Mouse (Mus musculus) intestine, embryonic 14.5 days (tissue): ENCODE measurements around the gene Myo7a. TPM values are rescaled to one million over a fixed set of nuclear protein-coding genes. Genes with fewer than 3 reads are reported as not detected.

Source experiments
- ATAC-seq: fragments of 200-750 bp; cut with Nextera tagmentation; replicated peaks from 2 replicates; pipeline ENCODE4 v1.8.0; 2017; ENCODE audit warnings: low read depth, moderate number of reproducible peaks, moderate TSS enrichment, moderate library complexity; ENCODE audit not compliant: low FRiP score, low TSS enrichment
- DNase-seq: peaks from one replicate; pipeline ENCODE4 v3.0.0-alpha.2; 2018; ENCODE audit warnings: low spot score
- H3K27ac ChIP-seq: fragments of 300-500 bp; sonication (generic); 2 replicates; pipeline ENCODE4 v1.5.1; 2014; ENCODE audit warnings: low read depth, mild to moderate bottlenecking, control low read depth
- H3K27me3 ChIP-seq: fragments of 300-500 bp; sonication (generic); replicated peaks from 2 replicates; pipeline ENCODE4 v1.6.1; 2014; ENCODE audit warnings: low read length, control low read depth; ENCODE audit not compliant: control insufficient read depth, insufficient read depth
- H3K36me3 ChIP-seq: fragments of 300-500 bp; sonication (generic); 2 replicates; pipeline ENCODE4 v1.6.1; 2014; ENCODE audit warnings: low read length, control low read depth; ENCODE audit not compliant: control insufficient read depth, insufficient read depth
- H3K4me1 ChIP-seq: fragments of 300-500 bp; sonication (generic); replicated peaks from 2 replicates; pipeline ENCODE4 v1.6.1; 2014; ENCODE audit warnings: low read length, control low read depth, mixed read lengths; ENCODE audit not compliant: control insufficient read depth, insufficient read depth
- H3K4me2 ChIP-seq: fragments of 300-500 bp; sonication (generic); 2 replicates; pipeline ENCODE4 v1.6.1; 2014; ENCODE audit warnings: low read length
- H3K4me3 ChIP-seq: fragments of 300-500 bp; sonication (generic); 2 replicates; pipeline ENCODE4 v1.5.1; 2014; ENCODE audit warnings: low read depth, low read length, control low read depth, mixed read lengths
- H3K9ac ChIP-seq: fragments of 300-500 bp; sonication (generic); 2 replicates; pipeline ENCODE4 v1.6.1; 2014; ENCODE audit warnings: mild to moderate bottlenecking, low read length
- H3K9me3 ChIP-seq: fragments of 300-500 bp; sonication (generic); 2 replicates; pipeline ENCODE4 v1.6.1; 2016; ENCODE audit warnings: low read length, control low read depth; ENCODE audit not compliant: control insufficient read depth
- WGBS: fragments of 180-500 bp; shearing (Covaris S2); extraction: QIAGEN DNeasy Blood & Tissue Kit; methylation state at CpG from one replicate; pipeline ENCODE4 v1.1.7; 2014; 5-methylcytosine and 5-hydroxymethylcytosine counted together
- polyA plus RNA-seq: library from polyadenylated mRNA; unstranded; fragments of >200 nt; fragmentation: Nextera tagmentation; extraction: Ambion mirVana; gene quantifications from 2 replicates; pipeline ENCODE4 v1.2.1, GENCODE M21; 2014

Myo7a gene
- polyA plus RNA-seq, 1 experiment from 2014 or later, result 17.2 TPM

GRCm38 (mm10) chr7:98146447-98146845, 27.1 kb upstream of the Myo7a start:
- H3K4me2 ChIP-seq, result no peak overlapping the region
- no peaks in the 10 kb centered on the region for H3K36me3 ChIP-seq
- 72% methylated on average over 8 of the region's 8 CpGs for WGBS
- no peak overlapping the region for H3K9ac ChIP-seq
- DNase-seq, result no peak
- no peaks in the 10 kb centered on the region for H3K9me3 ChIP-seq
- no peak for ATAC-seq
- H3K27me3 ChIP-seq, result no peaks in the 10 kb centered on the region
- H3K27ac ChIP-seq, result no peak overlapping the region
- H3K4me3 ChIP-seq, result no peak overlapping the region
- 0 out of 2 replicates have a peak, but pooled peaks cover 5% of the 10 kb centered on the region for H3K4me1 ChIP-seq

GRCm38 (mm10) chr7:98145842-98146446, 26.6 kb upstream of the Myo7a start:
- no peaks in the 10 kb centered on the region for H3K9me3 ChIP-seq
- no peak overlapping the region for H3K27ac ChIP-seq
- H3K4me2 ChIP-seq, result no peak overlapping the region
- H3K27me3 ChIP-seq, result no peaks in the 10 kb centered on the region
- 0 out of 2 replicates have a peak, but pooled peaks cover 5% of the 10 kb centered on the region for H3K4me1 ChIP-seq
- ATAC-seq (no peak), DNase-seq (no peak)
- no peaks in the 10 kb centered on the region for H3K36me3 ChIP-seq
- no peak overlapping the region for H3K9ac ChIP-seq
- WGBS, result 89% methylated on average over 12 of the region's 12 CpGs
- H3K4me3 ChIP-seq, result no peak overlapping the region

- H3K4me2 ChIP-seq, result no peak within 1 kb of the TSS
- DNase-seq, result no peak
- 0 out of 2 replicates have a peak, but pooled peaks cover 5% of the 10 kb centered on the region for H3K4me1 ChIP-seq
- H3K27me3 ChIP-seq, result no peaks in the 10 kb centered on the region
- no peaks in the 10 kb centered on the region for H3K9me3 ChIP-seq
- no peaks in the 10 kb centered on the region for H3K36me3 ChIP-seq
- no peak within 1 kb of the TSS for H3K27ac ChIP-seq
- WGBS, result 87% methylated on average over 5 of the region's 5 CpGs
- no peak for ATAC-seq
- no peak within 1 kb of the TSS for H3K9ac ChIP-seq
- no peak within 1 kb of the TSS for H3K4me3 ChIP-seq
Measured at GRCm38 (mm10) chr7:98145402-98145801, 26.1 kb upstream of the Myo7a start, which contains the start of gene Omp. Omp (minus strand) TSS chr7:98145502.

- H3K27ac ChIP-seq, result no peak overlapping the region
- no peak for ATAC-seq
- H3K36me3 ChIP-seq, result no peaks in the 10 kb centered on the region
- H3K9me3 ChIP-seq, result no peaks in the 10 kb centered on the region
- H3K9ac ChIP-seq, result no peak overlapping the region
- peaks cover 8% of the 10 kb centered on the region for H3K4me1 ChIP-seq
- no peak for DNase-seq
- WGBS, result 79% methylated on average over 3 of the region's 3 CpGs
- H3K4me2 ChIP-seq, result no peak overlapping the region
- no peak overlapping the region for H3K4me3 ChIP-seq
- no peaks in the 10 kb centered on the region for H3K27me3 ChIP-seq
Measured at GRCm38 (mm10) chr7:98142648-98143047, 23.3 kb upstream of the Myo7a start.

- H3K9ac ChIP-seq, result no peak overlapping the region
- no peaks in the 10 kb centered on the region for H3K36me3 ChIP-seq
- H3K27ac ChIP-seq, result no peak overlapping the region
- ATAC-seq, result no peak
- WGBS, result 71% methylated on average over 8 of the region's 8 CpGs
- no peak overlapping the region for H3K4me2 ChIP-seq
- H3K4me1 ChIP-seq, result peaks cover 8% of the 10 kb centered on the region
- H3K9me3 ChIP-seq, result no peaks in the 10 kb centered on the region
- no peaks in the 10 kb centered on the region for H3K27me3 ChIP-seq
- DNase-seq, result no peak
- H3K4me3 ChIP-seq, result no peak overlapping the region
Measured at GRCm38 (mm10) chr7:98142247-98142646, 22.9 kb upstream of the Myo7a start.

- H3K9ac ChIP-seq, result no peak overlapping the region
- DNase-seq, result no peak
- H3K4me1 ChIP-seq, result peaks cover 8% of the 10 kb centered on the region
- H3K4me3 ChIP-seq, result no peak overlapping the region
- no peaks in the 10 kb centered on the region for H3K9me3 ChIP-seq
- no peaks in the 10 kb centered on the region for H3K27me3 ChIP-seq
- WGBS, result 57% methylated on average over 3 of the region's 3 CpGs
- ATAC-seq, result no peak
- H3K36me3 ChIP-seq, result no peaks in the 10 kb centered on the region
- H3K27ac ChIP-seq, result no peak overlapping the region
- H3K4me2 ChIP-seq, result no peak overlapping the region
Measured at GRCm38 (mm10) chr7:98141206-98141605, 21.9 kb upstream of the Myo7a start.

GRCm38 (mm10) chr7:98140597-98140996, 21.3 kb upstream of the Myo7a start:
- no peak overlapping the region for H3K27ac ChIP-seq
- H3K4me2 ChIP-seq, result no peak overlapping the region
- H3K4me3 ChIP-seq, result no peak overlapping the region
- H3K27me3 ChIP-seq, result no peaks in the 10 kb centered on the region
- no peaks in the 10 kb centered on the region for H3K9me3 ChIP-seq
- no peaks in the 10 kb centered on the region for H3K36me3 ChIP-seq
- no peak for ATAC-seq
- no peak for DNase-seq
- 38% methylated on average over 2 of the region's 2 CpGs for WGBS
- no peak overlapping the region for H3K9ac ChIP-seq
- peaks cover 8% of the 10 kb centered on the region for H3K4me1 ChIP-seq

GRCm38 (mm10) chr7:98139216-98139615, 19.9 kb upstream of the Myo7a start:
- DNase-seq (no peak), ATAC-seq (no peak)
- Histone ChIP-seq H3K36me3 (no peaks in the 10 kb centered on the region), H3K27me3 (no peaks in the 10 kb centered on the region), H3K9ac (no peak overlapping the region), H3K9me3 (no peaks in the 10 kb centered on the region), H3K27ac (no peak overlapping the region), H3K4me3 (no peak overlapping the region), H3K4me2 (no peak overlapping the region), H3K4me1 (peaks cover 8% of the 10 kb centered on the region)
- WGBS, result 13% methylated on average over 9 of the region's 9 CpGs

- Histone ChIP-seq H3K4me3 (no peak overlapping the region), H3K9ac (no peak overlapping the region), H3K4me2 (no peak overlapping the region), H3K27me3 (no peaks in the 10 kb centered on the region), H3K4me1 (peaks cover 8% of the 10 kb centered on the region), H3K27ac (no peak overlapping the region), H3K36me3 (no peaks in the 10 kb centered on the region), H3K9me3 (no peaks in the 10 kb centered on the region)
- WGBS, result 49% methylated on average over 2 of the region's 2 CpGs
- ATAC-seq (peak; percentile 14; the same call in 1 of the 2 replicates), DNase-seq (no peak)
Measured at GRCm38 (mm10) chr7:98137995-98138394, 18.7 kb upstream of the Myo7a start.
